Mouse (Mus musculus) liver, postnatal 0 days (tissue): Measurements from ENCODE around the gene Thap8. TPM values are rescaled to one million over a fixed set of nuclear protein-coding genes. Genes with fewer than 3 reads are reported as not detected.

Experiments used
- ATAC-seq: fragments of 200-750 bp; cut with Nextera tagmentation; 2 replicates; pipeline ENCODE4 v1.8.0; 2017; ENCODE audit warnings: mild to moderate bottlenecking, moderate library complexity
- DNase-seq: peaks from one replicate; pipeline ENCODE4 v3.0.0-alpha.2; 2016
- H3K27ac ChIP-seq: fragments of 300-500 bp; sonication (generic); 2 replicates; pipeline ENCODE4 v1.5.1; 2014; ENCODE audit warnings: antibody characterized with exemption, moderate library complexity, mild to moderate bottlenecking, low read depth
- H3K27me3 ChIP-seq: fragments of 300-500 bp; sonication (generic); 2 replicates; pipeline ENCODE4 v1.6.1; 2014; ENCODE audit warnings: low read length, control low read depth, mixed read lengths; ENCODE audit not compliant: insufficient read depth
- H3K36me3 ChIP-seq: fragments of 300-500 bp; sonication (generic); replicated peaks from 2 replicates; pipeline ENCODE4 v1.6.1; 2014; ENCODE audit warnings: mild to moderate bottlenecking, control low read depth, low read length, moderate library complexity, mixed read lengths; ENCODE audit not compliant: insufficient read depth
- H3K4me1 ChIP-seq: fragments of 300-500 bp; sonication (generic); 2 replicates; pipeline ENCODE4 v1.6.1; 2014; ENCODE audit warnings: antibody characterized with exemption, mild to moderate bottlenecking, control low read depth; ENCODE audit not compliant: insufficient read depth
- H3K4me2 ChIP-seq: fragments of 300-500 bp; sonication (generic); 2 replicates; pipeline ENCODE4 v1.6.1; 2014; ENCODE audit warnings: low read depth, mild to moderate bottlenecking, low read length, moderate library complexity, mixed read lengths
- H3K4me3 ChIP-seq: fragments of 300-500 bp; sonication (generic); 2 replicates; pipeline ENCODE4 v1.5.1; 2014; ENCODE audit warnings: low read depth, low read length
- H3K9ac ChIP-seq: fragments of 300-500 bp; sonication (generic); replicated peaks from 2 replicates; pipeline ENCODE4 v1.6.1; 2014; ENCODE audit warnings: mild to moderate bottlenecking, moderate library complexity
- H3K9me3 ChIP-seq: fragments of 300-500 bp; sonication (generic); 2 replicates; pipeline ENCODE4 v1.6.1; 2016; ENCODE audit warnings: mild to moderate bottlenecking, control low read depth, low read length, mixed read lengths
- CTCF ChIP-seq: sonication (generic); IDR thresholded peaks from 2 replicates; pipeline ENCODE4 v1.5.1; 2016; ENCODE audit warnings: antibody characterized with exemption, low read depth
- EP300 ChIP-seq: IDR thresholded peaks from 2 replicates; pipeline ENCODE4 v1.6.1; 2016; ENCODE audit warnings: antibody characterized with exemption, low read depth, mild to moderate bottlenecking
- whole genome bisulfite sequencing: fragments of 180-500 bp; shearing (Covaris S2); extraction: QIAGEN DNeasy Blood & Tissue Kit; methylation state at CpG from one replicate; pipeline ENCODE4 v1.1.7; 2014; ENCODE audit not compliant: insufficient replicate concordance; 5-methylcytosine and 5-hydroxymethylcytosine counted together
- polyA plus RNA-seq: library from polyadenylated mRNA; unstranded; fragments of >200 nt; fragmentation: Nextera tagmentation; extraction: Ambion mirVana; gene quantifications from 2 replicates; pipeline ENCODE4 v1.2.1, GENCODE M21; 2015

The Thap8 gene
- polyA plus RNA-seq, 1 experiment from 2014 or later: 0.15 TPM

GRCm38 (mm10) chr7:30280670-30281138, 810 bp downstream of the Thap8 start:
- peak; percentile 74 for ATAC-seq
- no peaks in the 10 kb centered on the region for H3K36me3 ChIP-seq
- peak overlapping the region; percentile 97 for H3K4me2 ChIP-seq
- 1% methylated on average over 20 of the region's 20 CpGs for WGBS
- DNase-seq: peak; percentile 81
- H3K27me3 ChIP-seq: no peaks in the 10 kb centered on the region
- peak overlapping the region; percentile 87 for H3K4me3 ChIP-seq
- peak overlapping the region; percentile 96 for H3K27ac ChIP-seq
- peak overlapping the region; percentile 51 for H3K9ac ChIP-seq
- TF ChIP-seq CTCF: no peak
- peak; percentile 46; the same call in 1 of the 2 replicates for TF ChIP-seq EP300
- H3K9me3 ChIP-seq: no peaks in the 10 kb centered on the region
- H3K4me1 ChIP-seq: peaks cover 15% of the 10 kb centered on the region

- H3K27me3 ChIP-seq: no peaks in the 10 kb centered on the region
- H3K4me3 ChIP-seq: no peak overlapping the region
- peaks cover 15% of the 10 kb centered on the region for H3K4me1 ChIP-seq
- H3K9me3 ChIP-seq: no peaks in the 10 kb centered on the region
- H3K27ac ChIP-seq: no peak overlapping the region
- TF ChIP-seq EP300 (no peak), CTCF (no peak)
- no peak for ATAC-seq
- 72% methylated on average over 4 of the region's 4 CpGs for WGBS
- H3K9ac ChIP-seq: no peak overlapping the region; the same call in 1 of the 2 replicates
- H3K36me3 ChIP-seq: no peaks in the 10 kb centered on the region
- DNase-seq: no peak
- H3K4me2 ChIP-seq: no peak overlapping the region
Observed at GRCm38 (mm10) chr7:30281522-30281921, 1.6 kb downstream of the Thap8 start.

- H3K27me3 ChIP-seq: no peaks in the 10 kb centered on the region
- 75% methylated on average over 7 of the region's 7 CpGs for WGBS
- H3K9ac ChIP-seq: no peak overlapping the region
Observed at GRCm38 (mm10) chr7:30282740-30283139, 2.8 kb downstream of the Thap8 start.

GRCm38 (mm10) chr7:30286701-30287410, 7.0 kb downstream of the Thap8 start:
- no peak for ATAC-seq
- Histone ChIP-seq H3K4me2 (no peak overlapping the region), H3K9me3 (no peaks in the 10 kb centered on the region), H3K36me3 (no peaks in the 10 kb centered on the region), H3K4me1 (no peaks in the 10 kb centered on the region), H3K9ac (no peak overlapping the region), H3K27ac (no peak overlapping the region), H3K27me3 (peaks cover 4% of the 10 kb centered on the region), H3K4me3 (no peak overlapping the region)
- 41% methylated on average over 8 of the region's 8 CpGs for WGBS
- TF ChIP-seq EP300 (no peak), CTCF (no peak)
- DNase-seq: no peak

More at GRCm38 (mm10) chr7:30282740-30283139, 2.8 kb downstream of the Thap8 start:
- Histone ChIP-seq H3K27ac (no peak overlapping the region), H3K36me3 (no peaks in the 10 kb centered on the region), H3K9me3 (no peaks in the 10 kb centered on the region), H3K4me1 (peaks cover 15% of the 10 kb centered on the region), H3K4me3 (no peak overlapping the region), H3K4me2 (no peak overlapping the region)
- no peak for TF ChIP-seq EP300
- TF ChIP-seq CTCF: no peak
- no peak for ATAC-seq
- no peak for DNase-seq

- Histone ChIP-seq H3K4me2 (no peak overlapping the region), H3K36me3 (no peaks in the 10 kb centered on the region), H3K4me3 (no peak overlapping the region), H3K27ac (no peak overlapping the region), H3K9me3 (no peaks in the 10 kb centered on the region), H3K9ac (no peak overlapping the region), H3K27me3 (peaks cover 8% of the 10 kb centered on the region), H3K4me1 (no peaks in the 10 kb centered on the region)
- WGBS: 69% methylated on average over 6 of the region's 6 CpGs
- no peak for TF ChIP-seq CTCF
- TF ChIP-seq EP300: no peak
- no peak for DNase-seq
- ATAC-seq: no peak
Observed at GRCm38 (mm10) chr7:30288046-30288445, 8.2 kb downstream of the Thap8 start.

GRCm38 (mm10) chr7:30289071-30289713, 9.3 kb downstream of the Thap8 start:
- Histone ChIP-seq H3K36me3 (no peaks in the 10 kb centered on the region), H3K9me3 (no peaks in the 10 kb centered on the region), H3K27me3 (peaks cover 8% of the 10 kb centered on the region), H3K4me2 (no peak overlapping the region), H3K9ac (no peak overlapping the region), H3K4me1 (no peaks in the 10 kb centered on the region), H3K27ac (no peak overlapping the region), H3K4me3 (no peak overlapping the region)
- WGBS: 64% methylated on average over 7 of the region's 7 CpGs
- no peak for TF ChIP-seq CTCF
- no peak for TF ChIP-seq EP300
- DNase-seq (no peak), ATAC-seq (no peak)
